Mouse (Mus musculus) heart, postnatal 10 days (tissue): ENCODE measurements around the gene Ifna5. TPM values are rescaled to one million over a fixed set of nuclear protein-coding genes. Genes with fewer than 3 reads are reported as not detected.

Experiments used
- DNase-seq, 2 experiments: peaks; one replicate each; pipeline ENCODE4 v3.0.0; 2021
- intact Hi-C: fragments of 180-260 bp; cut with DNase I; formaldehyde crosslinking; loops from one replicate; pipeline ENCODE4 v1.15.1; 2025
- total RNA-seq, 2 experiments: library from RNA; stranded (reverse); gene quantifications; 2 replicates each; pipeline ENCODE4 v1.2.3; 2021

Gene Ifna5
- total RNA-seq, 2 experiments from 2014 or later: not detected

DNA sequence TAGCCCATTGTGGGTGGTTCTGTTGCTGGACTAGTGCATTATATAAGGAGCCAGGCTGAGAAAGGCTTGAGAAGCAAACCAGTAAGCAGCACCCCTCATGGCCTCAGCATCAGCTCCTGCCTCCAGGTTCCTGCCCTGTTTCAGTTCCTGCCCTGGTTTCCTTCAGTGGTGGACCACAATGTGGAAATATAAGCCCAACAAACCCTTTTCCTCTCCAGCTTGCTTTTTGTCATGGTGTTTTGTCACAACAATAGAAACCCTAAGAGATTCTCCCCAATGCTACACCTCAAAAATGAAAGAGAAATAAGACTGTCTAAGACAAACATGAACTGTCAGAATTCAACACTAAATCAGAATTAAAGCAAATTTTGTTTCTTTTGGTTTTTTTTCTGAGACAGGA is 23.9 kb downstream of the Ifna5 start:
- intact Hi-C loops: no loop called here
- DNase-seq: no peak

DNA sequence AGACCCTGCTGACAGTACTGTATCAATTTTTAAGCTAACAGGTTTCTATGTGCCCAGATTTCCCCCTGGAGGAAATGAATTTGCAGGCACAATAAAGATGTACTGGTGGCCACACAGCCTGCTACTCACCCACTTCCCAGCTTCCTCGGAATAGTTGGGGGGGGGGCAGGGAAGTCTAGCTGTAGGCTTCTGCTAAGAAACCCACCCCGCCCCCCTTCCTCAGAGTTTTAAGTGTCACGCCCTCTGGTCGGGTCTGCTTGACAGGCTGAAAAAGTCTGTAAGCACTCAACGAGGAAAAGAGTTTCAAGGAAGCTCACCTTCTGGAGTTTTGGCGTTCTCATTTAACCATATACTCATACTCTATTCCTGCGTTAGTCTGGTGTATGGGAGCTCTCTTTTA is 28.0 kb downstream of the Ifna5 start:
- no peak for DNase-seq
- intact Hi-C loops: loop anchor here (10.0 kb wide), 1 partner anchor 661 kb away; no protein-coding TSS in a partner anchor

DNA sequence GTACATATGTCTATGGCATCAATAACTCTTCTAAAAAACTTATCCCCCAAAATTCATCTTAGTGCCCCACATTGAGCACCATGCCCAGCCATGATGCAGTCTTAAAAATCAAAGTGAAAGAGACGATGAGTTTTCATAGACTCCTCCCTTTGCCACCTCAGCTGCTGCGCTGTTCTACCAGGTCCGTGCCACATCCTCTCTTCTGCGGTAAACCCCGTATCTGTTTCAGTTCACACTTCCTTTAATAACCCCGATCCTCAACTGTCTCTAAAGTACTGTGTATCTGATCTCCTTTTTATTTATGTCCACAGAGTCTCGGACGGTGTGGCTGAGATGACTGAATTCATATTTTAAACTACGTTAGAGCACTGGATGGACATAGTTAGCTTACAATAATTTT is 29.3 kb downstream of the Ifna5 start:
- intact Hi-C loops: loop anchor here (10.0 kb wide), 1 partner anchor 660 kb away; no protein-coding TSS in a partner anchor
- no peak for DNase-seq

DNA sequence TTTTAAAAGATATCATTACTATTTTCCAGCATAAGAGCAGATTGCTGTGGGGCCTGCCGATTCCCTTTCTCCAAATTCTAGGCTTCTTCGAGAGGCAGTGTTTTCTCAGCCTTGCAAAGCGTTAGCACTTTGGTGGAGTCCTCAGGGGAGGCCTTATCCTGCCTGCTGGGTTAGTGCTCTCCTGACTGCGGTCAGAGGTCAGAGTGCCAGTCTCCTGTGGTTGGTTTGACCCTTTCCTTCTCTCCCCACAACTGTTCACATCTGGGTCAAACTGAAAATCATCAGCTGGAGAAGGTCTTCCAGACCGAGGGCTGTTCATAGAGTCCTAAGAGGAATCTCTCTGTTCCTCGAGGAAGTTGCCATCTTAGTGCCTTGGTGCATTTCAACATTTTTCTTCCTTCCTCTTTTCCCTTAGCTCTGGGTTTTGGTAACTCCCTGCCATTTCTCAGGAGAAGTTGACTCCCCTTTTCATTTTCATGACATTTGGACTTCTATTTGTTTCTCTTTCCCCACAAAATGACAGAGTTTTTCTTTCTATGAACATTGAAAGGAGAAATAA is 29.8 kb downstream of the Ifna5 start:
- intact Hi-C loops: loop anchor here (10.0 kb wide), 1 partner anchor 660 kb away; no protein-coding TSS in a partner anchor

DNA sequence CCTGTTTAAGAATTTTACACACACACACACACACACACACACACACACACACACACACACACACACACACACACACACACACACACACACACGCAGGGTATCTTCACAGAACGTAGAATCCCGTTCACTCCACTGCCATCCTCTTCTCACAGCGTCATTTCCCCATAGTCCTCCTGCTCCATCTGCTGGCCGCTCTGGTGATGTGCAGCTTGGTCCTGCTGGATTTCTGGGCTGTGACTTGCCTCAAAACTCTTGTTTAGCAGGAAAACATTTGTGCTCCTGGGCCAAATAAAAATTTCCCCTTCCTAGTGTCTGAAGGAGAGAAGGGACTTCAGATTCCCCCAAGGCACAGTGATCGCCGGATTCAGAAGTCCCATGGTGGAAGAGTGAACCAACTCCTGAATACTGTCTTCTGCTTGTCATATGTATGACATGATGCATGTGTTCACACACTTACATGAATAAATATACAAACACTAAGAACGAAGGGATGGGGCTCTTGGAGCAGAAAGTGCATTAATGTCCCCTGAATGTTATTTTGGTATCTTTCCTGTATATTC is 32.1 kb downstream of the Ifna5 start:
- intact Hi-C loops: loop anchor here (10.0 kb wide), 1 partner anchor 657 kb away; no protein-coding TSS in a partner anchor
- peak; percentile 83 to 89 for DNase-seq

More for the DNA sequence above, 29.8 kb downstream of the Ifna5 start:
- DNase-seq: no peak

DNA sequence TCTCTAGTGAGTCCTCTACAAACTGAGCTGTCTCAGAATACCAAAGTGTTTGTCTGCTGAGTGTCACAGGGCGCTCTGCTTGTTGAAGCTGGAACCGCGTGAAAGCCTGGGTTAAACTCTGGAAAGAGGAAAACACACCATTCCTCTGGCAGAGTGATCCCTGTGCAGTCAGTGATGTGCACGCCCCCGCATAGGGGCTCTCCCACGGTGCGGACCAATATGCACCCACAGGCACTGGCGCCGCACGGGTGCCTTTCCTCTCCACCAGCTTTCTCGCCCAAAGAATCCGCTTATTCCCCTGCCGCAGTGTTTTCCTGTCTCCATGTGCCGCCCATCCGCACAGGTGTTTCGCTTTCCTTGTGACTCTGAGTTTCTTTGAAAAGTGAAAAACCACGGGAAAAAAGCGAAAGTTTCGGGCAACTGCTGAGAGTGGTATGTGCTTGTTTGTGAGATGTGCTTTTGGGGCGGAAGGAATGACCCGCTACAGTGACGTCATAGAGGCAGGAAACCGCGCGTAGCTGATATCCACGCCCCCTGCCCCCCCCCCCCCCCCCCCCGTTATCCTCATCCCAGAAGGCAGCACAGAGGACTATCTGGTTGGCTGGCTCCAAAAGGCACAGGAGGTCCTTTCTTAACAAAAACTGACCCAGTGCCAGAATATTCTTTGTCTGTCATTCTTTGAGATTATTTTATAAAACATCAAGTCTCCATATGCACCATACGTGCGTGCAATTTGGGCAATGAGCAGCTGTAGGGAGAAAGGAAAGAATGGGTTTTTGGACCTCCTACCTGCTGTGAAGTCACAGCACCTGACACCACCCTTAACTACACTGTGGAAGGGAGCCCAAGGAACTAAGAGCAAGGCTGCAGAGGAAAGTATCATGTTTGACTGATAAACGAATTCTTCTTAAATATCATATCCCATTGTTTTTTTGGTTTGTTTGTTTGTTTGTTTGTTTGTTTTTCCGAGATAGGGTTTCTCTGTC is 32.9 kb downstream of the Ifna5 start:
- peak; percentile 24 to 38 for DNase-seq
- intact Hi-C loops: loop anchor here (10.0 kb wide), 1 partner anchor 657 kb away; no protein-coding TSS in a partner anchor

DNA sequence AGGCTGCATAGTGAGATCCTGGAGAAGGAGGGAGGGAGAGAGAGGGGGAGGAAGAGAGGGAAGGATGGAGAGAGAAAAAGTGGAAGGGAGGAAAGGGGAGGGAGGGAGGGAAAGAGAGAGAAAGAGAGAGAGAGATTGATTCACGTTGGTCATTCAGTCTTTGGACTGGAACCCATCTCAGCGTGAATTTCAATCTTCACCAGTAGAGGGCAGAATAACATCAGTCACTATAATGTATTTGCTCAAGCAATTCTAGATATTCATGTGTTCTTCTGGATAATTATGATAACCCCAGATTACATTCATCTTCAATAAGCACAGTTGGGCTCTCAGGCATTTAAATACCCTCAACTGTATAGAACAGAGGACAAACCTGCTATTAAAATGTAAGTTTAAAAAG is 37.4 kb downstream of the Ifna5 start:
- intact Hi-C loops: loop anchor here (1.0 to 5.0 kb wide), 2 partner anchors 65 to 257 kb away; no protein-coding TSS in a partner anchor
- peak; percentile 41 to 62 for DNase-seq

DNA sequence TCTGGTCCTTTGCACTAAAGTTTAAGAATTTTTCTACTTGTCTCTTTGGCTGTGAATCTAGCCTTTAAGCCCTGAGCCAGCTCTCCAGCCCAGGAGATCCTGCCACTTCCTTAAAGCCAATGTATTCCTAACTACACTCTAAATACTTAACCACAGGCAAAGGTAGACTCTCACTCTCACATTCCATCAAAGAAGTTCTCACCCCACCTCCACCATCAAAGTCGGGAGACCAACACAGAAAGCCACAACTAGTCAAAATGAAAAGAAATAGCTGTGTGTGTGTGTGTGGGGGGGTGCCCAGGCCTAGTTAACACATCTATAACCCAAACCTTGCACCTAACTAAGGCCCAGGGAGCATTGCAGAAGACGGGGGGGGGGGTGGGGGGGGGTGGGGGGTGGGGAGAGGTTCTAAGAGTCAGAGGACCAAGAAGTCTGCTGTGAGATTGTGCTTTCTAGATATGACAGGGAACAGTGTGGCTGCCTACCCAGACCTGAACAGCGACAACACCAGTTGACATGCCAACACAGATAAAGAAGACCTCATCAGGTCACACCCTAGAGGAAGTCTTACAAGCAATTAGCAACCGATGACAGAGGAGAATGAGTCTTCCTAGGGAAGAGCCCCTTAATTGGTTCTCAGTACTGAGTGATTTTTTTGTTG is 40.2 kb downstream of the Ifna5 start:
- intact Hi-C loops: loop anchor here (5.0 kb wide), 1 partner anchor 72 kb away; no protein-coding TSS in a partner anchor
- DNase-seq: no peak

DNA sequence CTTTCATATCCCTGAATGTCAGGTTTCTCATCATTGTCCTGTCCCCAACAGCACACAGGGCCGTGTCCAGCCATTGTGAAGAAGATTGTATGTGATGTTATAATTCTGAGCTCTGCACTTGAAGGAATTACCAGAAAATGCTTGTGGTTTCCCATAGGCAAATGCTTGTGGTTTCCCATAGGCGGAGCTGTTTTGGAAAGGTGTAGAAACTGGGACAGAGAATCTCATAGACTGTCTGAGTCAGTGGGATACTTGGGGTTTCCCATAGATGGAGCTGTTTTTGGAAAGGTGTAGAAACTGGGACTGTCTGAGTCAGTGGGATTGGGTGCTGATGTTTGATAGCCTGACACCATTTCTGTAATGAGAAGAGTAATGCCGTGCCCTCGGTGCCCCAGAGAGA is 41.2 kb downstream of the Ifna5 start:
- intact Hi-C loops: loop anchor here (5.0 kb wide), 1 partner anchor 71 kb away; no protein-coding TSS in a partner anchor
- DNase-seq: no peak

DNA sequence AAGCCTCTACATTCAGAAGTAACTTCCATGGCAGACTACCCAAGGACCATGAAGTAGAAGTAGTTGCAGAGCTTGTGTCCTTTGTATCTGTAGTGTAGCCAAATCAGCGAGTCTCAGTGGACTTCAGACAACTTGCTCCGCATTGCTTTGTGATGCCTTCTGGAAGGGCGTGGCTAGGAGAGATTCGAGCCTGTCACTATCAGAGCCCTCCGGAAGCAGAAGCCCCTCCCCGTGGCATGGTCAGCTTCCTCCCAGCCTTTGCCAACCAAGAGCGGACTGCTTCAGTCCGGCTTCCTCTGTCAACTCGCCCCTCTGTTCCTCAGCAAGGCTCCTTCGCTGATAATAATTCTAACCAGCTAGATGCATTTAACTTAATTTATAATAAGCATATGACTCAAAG is 42.9 kb downstream of the Ifna5 start:
- no peak for DNase-seq
- intact Hi-C loops: loop anchor here (5.0 kb wide), 1 partner anchor 69 kb away; no protein-coding TSS in a partner anchor

DNA sequence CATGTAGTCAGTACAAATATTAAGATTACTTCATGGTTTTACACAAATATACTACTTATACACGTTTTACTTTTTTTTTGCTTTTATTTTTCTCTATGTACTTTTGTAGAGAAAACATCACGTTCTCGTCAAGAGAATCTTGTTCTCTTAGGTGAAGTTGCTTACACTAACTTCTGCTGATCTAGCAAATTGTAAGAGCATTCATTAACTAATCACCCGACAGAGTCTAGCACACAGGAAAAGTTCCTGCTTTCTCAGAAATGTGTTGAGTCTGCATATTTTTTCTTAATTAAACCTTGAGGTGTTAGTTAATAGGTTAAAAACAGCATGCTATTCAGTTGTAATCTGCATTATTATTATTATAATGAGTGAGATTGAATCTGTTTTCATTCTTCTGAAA is 43.4 kb downstream of the Ifna5 start:
- DNase-seq: no peak
- intact Hi-C loops: loop anchor here (5.0 kb wide), 1 partner anchor 69 kb away; no protein-coding TSS in a partner anchor

DNA sequence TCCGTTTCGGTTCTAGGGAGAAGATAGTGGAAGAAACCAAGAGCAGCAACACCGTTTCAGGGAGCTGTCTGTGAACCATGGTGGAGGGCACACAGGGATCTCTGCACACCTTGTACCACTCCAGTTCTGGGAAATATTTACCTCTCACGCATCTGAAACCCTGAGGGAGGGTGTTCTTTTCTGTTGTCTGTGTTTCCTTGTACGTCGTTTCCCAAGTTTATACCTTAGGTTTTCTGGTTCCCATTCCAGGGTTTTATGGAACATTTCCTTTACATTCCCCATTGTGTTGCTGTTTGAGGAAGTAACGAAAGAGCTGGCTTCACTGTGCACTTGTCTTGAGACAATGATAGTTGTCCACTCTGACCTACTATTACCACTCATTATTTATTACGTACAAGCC is 44.8 kb downstream of the Ifna5 start, which contains the start of gene Ifne:
TSS of gene Ifne (minus strand) at position 101 of the 400 bp plus-strand sequence.
- no peak for DNase-seq
- intact Hi-C loops: no loop called here

Other genes with a start within 250 kb of the Ifna5 start
- not detected for gene Ifna9, start 243.1 kb upstream of the Ifna5 start, total RNA-seq
- gene Ifna12, start 232.1 kb upstream of the Ifna5 start, total RNA-seq: not detected
- gene C87499, start 201.1 kb upstream of the Ifna5 start, total RNA-seq: not detected
- gene Ifna13, start 191.1 kb upstream of the Ifna5 start, total RNA-seq: not detected
- gene Ifna16, start 158.6 kb upstream of the Ifna5 start, total RNA-seq: not detected
- not detected for gene Ifna2, start 151.6 kb upstream of the Ifna5 start, total RNA-seq
- gene Ifnab, start 144.2 kb upstream of the Ifna5 start, total RNA-seq: not detected
- under 1 TPM; 0.50 TPM for gene Gm26566, start 113.7 kb upstream of the Ifna5 start, total RNA-seq
- 10 to 100 TPM; 82.6 to 87.1 TPM for gene Klhl9, start 113.1 kb upstream of the Ifna5 start, total RNA-seq
- not detected for gene Gm13271, start 80.7 kb upstream of the Ifna5 start, total RNA-seq
- not detected for gene Gm13283, start 75.4 kb upstream of the Ifna5 start, total RNA-seq
- gene Gm13290, start 61.7 kb upstream of the Ifna5 start, total RNA-seq: not detected
- gene Gm13289, start 58.6 kb upstream of the Ifna5 start, total RNA-seq: not detected
- not detected for gene Gm13272, start 55.7 kb upstream of the Ifna5 start, total RNA-seq
- gene Ifnz, start 53.4 kb upstream of the Ifna5 start, total RNA-seq: not detected
- not detected for gene Gm13276, start 49.8 kb upstream of the Ifna5 start, total RNA-seq
- gene Gm13277, start 46.9 kb upstream of the Ifna5 start, total RNA-seq: not detected
- gene Gm13278, start 44.0 kb upstream of the Ifna5 start, total RNA-seq: not detected
- gene Gm13275, start 41.0 kb upstream of the Ifna5 start, total RNA-seq: not detected
- not detected for gene Gm13279, start 38.1 kb upstream of the Ifna5 start, total RNA-seq
- under 1 TPM; 0.31 to 0.40 TPM for gene Gm13285, start 35.9 kb upstream of the Ifna5 start, total RNA-seq
- gene Gm13287, start 32.3 kb upstream of the Ifna5 start, total RNA-seq: not detected
- gene Gm13288, start 30.0 kb upstream of the Ifna5 start, total RNA-seq: not detected
- not detected for gene Ifna7, start 19.3 kb upstream of the Ifna5 start, total RNA-seq
- gene Ifna11, start 15.6 kb upstream of the Ifna5 start, total RNA-seq: not detected
- gene Ifna6, start 8.1 kb upstream of the Ifna5 start, total RNA-seq: not detected
- gene Ifna4, start 6.3 kb downstream of the Ifna5 start, total RNA-seq: not detected
- not detected for gene Ifna1, start 14.6 kb downstream of the Ifna5 start, total RNA-seq
- not detected for gene Ifne, start 44.7 kb downstream of the Ifna5 start, total RNA-seq